Mouse (Mus musculus): ENCODE measurements around the gene Mki67.

- no peak for TF ChIP-seq CTCF (IDR thresholded peaks at IDR 0.05; ENCODE audit: low read depth)
- TF ChIP-seq EP300 (IDR thresholded peaks at IDR 0.05; ENCODE audit: low read depth), result no peak
These were observed 66.9 kb downstream of the Mki67 start for GRCm38 (mm10) chr7:135649306-135649705.

Data from liver, embryonic 14.5 days (tissue).